ENCODE assay signal across 8 mouse cellular contexts in the genomic region with DNA sequence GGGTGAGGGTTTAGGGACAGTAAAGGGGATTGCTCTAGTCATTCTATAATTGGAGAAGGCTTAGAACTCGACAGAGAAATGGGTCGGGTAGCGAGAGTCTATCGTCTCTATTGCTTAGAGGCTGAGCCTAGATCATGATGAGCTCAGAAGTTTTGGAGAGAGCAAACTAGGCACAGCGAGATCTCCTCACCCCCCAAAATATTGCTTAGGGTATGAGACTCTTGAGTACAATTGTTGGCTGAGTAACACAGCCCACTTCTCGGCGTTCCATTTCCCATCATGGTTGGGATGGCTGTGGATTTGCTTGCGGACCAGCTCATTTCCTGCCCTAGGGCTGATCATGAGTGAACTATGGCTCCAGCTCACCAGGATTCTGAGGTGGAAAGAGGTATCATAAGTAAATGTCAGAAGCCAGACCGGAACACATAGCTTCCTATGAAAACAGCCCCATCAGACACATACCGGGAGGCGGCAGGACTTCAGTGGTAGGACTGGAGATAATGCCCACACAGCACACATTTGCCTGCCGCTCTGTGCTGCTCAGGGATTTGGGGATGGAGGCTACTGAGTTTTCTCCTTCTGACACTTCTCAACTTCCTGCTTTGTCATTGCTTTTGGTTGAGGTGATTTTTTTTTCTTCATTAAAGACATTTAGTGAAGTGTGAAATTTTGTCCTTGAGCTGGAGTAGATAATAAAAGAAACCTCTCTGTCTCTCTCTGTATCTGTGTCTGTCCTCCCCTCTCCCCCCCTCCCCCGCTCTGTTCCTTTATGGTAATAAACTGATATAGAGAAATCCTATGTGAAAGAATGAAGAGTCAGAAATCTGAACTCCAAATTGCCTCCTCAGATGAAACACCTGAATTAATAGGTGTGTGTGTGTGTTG. TPM values are rescaled to one million over a fixed set of nuclear protein-coding genes. Genes with fewer than 3 reads are reported as not detected.
DNase-seq lines count a peak whose midpoint lies in the region; ATAC-seq and TF ChIP-seq lines count a peak whose summit lies in the region.

No protein-coding gene starts in this region.

- H3K4me1 ChIP-seq in heart, embryonic 16.5 days (ENCODE audit: control insufficient read depth, insufficient read depth, low read length) = peaks cover 25% of the 10 kb centered on the region
- peaks cover 28% of the 10 kb centered on the region for H3K4me1 ChIP-seq in G1E (ENCODE audit: insufficient read depth, low read depth, low read length)
- peaks cover 22% of the 10 kb centered on the region for H3K4me1 ChIP-seq in forebrain, embryonic 12.5 days
- H3K4me1 ChIP-seq in liver, adult 2 months (ENCODE audit: control insufficient read depth, insufficient read depth, low read length) = peaks cover 6% of the 10 kb centered on the region; the same call in 1 of the 2 replicates
- H3K4me1 ChIP-seq in stomach, embryonic 16.5 days (ENCODE audit: control insufficient read depth, insufficient read depth, low read length) = peaks cover 14% of the 10 kb centered on the region

- peaks cover 7% of the 10 kb centered on the region; the same call in 1 of the 2 replicates for H3K79me2 ChIP-seq in liver, adult 2 months (ENCODE audit: control insufficient read depth, insufficient read depth, low read length)

- no peak for TF ChIP-seq POLR2A in liver, adult 2 months (IDR thresholded peaks at IDR 0.05; ENCODE audit: extremely low read depth, insufficient read depth, low read length)

- H3K4me2 ChIP-seq in heart, embryonic 16.5 days (ENCODE audit: low read depth, low read length) = peak overlapping the region; percentile 67
- peak overlapping the region; percentile 84 for H3K4me2 ChIP-seq in forebrain, embryonic 12.5 days
- peak overlapping the region; percentile 49 for H3K4me2 ChIP-seq in stomach, embryonic 16.5 days (ENCODE audit: low read depth, low read length)

- peak; percentile 29; the same call in 1 of the 2 replicates for ATAC-seq in heart, embryonic 16.5 days (replicated peaks; ENCODE audit: extremely low read depth, insufficient read depth, low FRiP score)
- ATAC-seq in G1E (ENCODE audit: extremely low read depth, insufficient number of reproducible peaks, low FRiP score, poor library complexity, severe bottlenecking) = no peak; the same call in 1 of the 2 replicates
- no peak; the same call in 1 of the 2 replicates for ATAC-seq in forebrain, embryonic 12.5 days (ENCODE audit: low FRiP score)
- no peak for ATAC-seq in stomach, embryonic 16.5 days (ENCODE audit: insufficient read depth, low FRiP score)

- WGBS in heart, embryonic 16.5 days = 10% methylated on average over 13 of the region's 13 CpGs
- 18% methylated on average over 13 of the region's 13 CpGs for WGBS in forebrain, embryonic 12.5 days
- 15% methylated on average over 13 of the region's 13 CpGs for WGBS in liver, adult 2 months
- WGBS in stomach, embryonic 16.5 days = 17% methylated on average over 13 of the region's 13 CpGs

- no peak for DNase-seq in heart, postnatal 10 days
- DNase-seq in G1E (ENCODE audit: low spot score) = no peak
- no peak for DNase-seq in liver, adult 2 months (ENCODE audit: extremely low read depth, low read depth, low spot score)
- no peak for DNase-seq in adrenal gland, postnatal 25 days
- DNase-seq in retina, embryonic 14.5 days (ENCODE audit: low spot score) = no peak

- peak overlapping the region; percentile 64 for H3K4me3 ChIP-seq in heart, embryonic 16.5 days (ENCODE audit: low read length)
- H3K4me3 ChIP-seq in G1E (ENCODE audit: low read depth, low read length) = peak overlapping the region; percentile 84
- H3K4me3 ChIP-seq in forebrain, embryonic 12.5 days (replicated peaks) = peak overlapping the region; percentile 72
- peak overlapping the region; percentile 71 for H3K4me3 ChIP-seq in liver, adult 2 months (ENCODE audit: insufficient read depth, low read depth, low read length)
- peak overlapping the region; percentile 91 for H3K4me3 ChIP-seq in stomach, embryonic 16.5 days (replicated peaks; ENCODE audit: low read length)

- H3K9ac ChIP-seq in heart, embryonic 16.5 days (ENCODE audit: low read length) = peak overlapping the region; percentile 71
- H3K9ac ChIP-seq in forebrain, embryonic 12.5 days = peak overlapping the region; percentile 82
- H3K9ac ChIP-seq in liver, adult 2 months (ENCODE audit: low read depth, low read length) = peak overlapping the region; percentile 21; the same call in 1 of the 2 replicates
- peak overlapping the region; percentile 85 for H3K9ac ChIP-seq in stomach, embryonic 16.5 days (ENCODE audit: low read length)

- H3K27ac ChIP-seq in heart, embryonic 16.5 days (ENCODE audit: low read length) = peak overlapping the region; percentile 87; the same call in 1 of the 2 replicates
- H3K27ac ChIP-seq in forebrain, embryonic 12.5 days = peak overlapping the region; percentile 83
- H3K27ac ChIP-seq in liver, adult 2 months (replicated peaks; ENCODE audit: insufficient read depth, low read depth, low read length) = no peak overlapping the region
- H3K27ac ChIP-seq in stomach, embryonic 16.5 days (ENCODE audit: low read length) = no peak overlapping the region

- no peaks in the 10 kb centered on the region for H3K9me3 ChIP-seq in heart, embryonic 16.5 days (replicated peaks; ENCODE audit: control insufficient read depth, low read length)
- no peaks in the 10 kb centered on the region for H3K9me3 ChIP-seq in G1E (replicated peaks)
- H3K9me3 ChIP-seq in forebrain, embryonic 12.5 days = no peaks in the 10 kb centered on the region
- no peaks in the 10 kb centered on the region for H3K9me3 ChIP-seq in stomach, embryonic 16.5 days (replicated peaks; ENCODE audit: control insufficient read depth, low read length)

- intact Hi-C loops in heart, postnatal 10 days (cut with DNase I) = no loop called here

- no peaks in the 10 kb centered on the region for H3K27me3 ChIP-seq in heart, embryonic 16.5 days (ENCODE audit: control insufficient read depth, insufficient read depth, low read length)
- peaks cover 37% of the 10 kb centered on the region for H3K27me3 ChIP-seq in G1E (ENCODE audit: insufficient read depth, low read length)
- H3K27me3 ChIP-seq in forebrain, embryonic 12.5 days = peaks cover 9% of the 10 kb centered on the region; the same call in 1 of the 2 replicates
- H3K27me3 ChIP-seq in liver, adult 2 months (ENCODE audit: control insufficient read depth, insufficient read depth, low read length) = no peaks in the 10 kb centered on the region
- no peaks in the 10 kb centered on the region for H3K27me3 ChIP-seq in stomach, embryonic 16.5 days (ENCODE audit: control insufficient read depth, insufficient read depth, low read length)

- H3K36me3 ChIP-seq in heart, embryonic 16.5 days (ENCODE audit: control insufficient read depth, insufficient read depth) = no peaks in the 10 kb centered on the region
- peaks cover 29% of the 10 kb centered on the region for H3K36me3 ChIP-seq in G1E (replicated peaks)
- H3K36me3 ChIP-seq in forebrain, embryonic 12.5 days (replicated peaks) = peaks cover 7% of the 10 kb centered on the region
- H3K36me3 ChIP-seq in liver, adult 2 months (ENCODE audit: control insufficient read depth, insufficient read depth, low read length) = peaks cover 1% of the 10 kb centered on the region; the same call in 1 of the 2 replicates
- peaks cover under 1% of the 10 kb centered on the region; the same call in 1 of the 2 replicates for H3K36me3 ChIP-seq in stomach, embryonic 16.5 days (ENCODE audit: control insufficient read depth, insufficient read depth, low read length)

- no peak for TF ChIP-seq CTCF in G1E (IDR thresholded peaks at IDR 0.05; ENCODE audit: low read depth, low read length)
- no peak for TF ChIP-seq CTCF in liver, adult 2 months (IDR thresholded peaks at IDR 0.05; ENCODE audit: low read depth, low read length)

RNA-seq across cellular contexts. Expression of a gene that starts 0.6 kb away (rescaled TPM):
- 0.64 and 0.77 TPM in 2 replicates for polyA plus RNA-seq in heart, embryonic 16.5 days (2015; fragmentation: Nextera tagmentation; extraction: Ambion mirVana)
- under 1 TPM; 0.14 to 0.15 TPM for total RNA-seq in heart, postnatal 10 days (2021)
- total RNA-seq in G1E (2014; fragmentation: Nextera tagmentation) = 0.87 TPM in 1 of 2 replicates, not detected in the other
- 0.23 and 0.87 TPM in 2 replicates for total RNA-seq in G1E (2017)
- polyA plus RNA-seq in G1E (2012) = 0.09 TPM in 1 of 2 replicates, not detected in the other
- 1.7 and 2.4 TPM in 2 replicates for polyA plus RNA-seq in forebrain, embryonic 12.5 days (2016; fragmentation: Nextera tagmentation; extraction: Ambion mirVana)
- 0.09 TPM in 1 of 2 replicates, not detected in the other for total RNA-seq in liver, adult 2 months (2014; rRNA removed)
- polyA plus RNA-seq in liver, adult 2 months (2012; rRNA removed) = 0.06 TPM in 1 of 2 replicates, not detected in the other
- 0.94 and 1.3 TPM in 2 replicates for polyA plus RNA-seq in stomach, embryonic 16.5 days (2015; fragmentation: Nextera tagmentation; extraction: Ambion mirVana)
- 1.0 TPM in 1 of 2 replicates, not detected in the other for total RNA-seq in adrenal gland, postnatal 25 days (2021)

RNA-seq across cellular contexts. Expression of a gene that starts 0.8 kb away (rescaled TPM):
- 114 and 115 TPM in 2 replicates for polyA plus RNA-seq in heart, embryonic 16.5 days (2015; fragmentation: Nextera tagmentation; extraction: Ambion mirVana)
- total RNA-seq in heart, postnatal 10 days (2021) = 10 to 100 TPM; 48.5 to 59.2 TPM
- 109 and 134 TPM in 2 replicates for total RNA-seq in G1E (2014; fragmentation: Nextera tagmentation)
- total RNA-seq in G1E (2017) = 171 and 175 TPM in 2 replicates
- polyA plus RNA-seq in G1E (2012) = 257 and 335 TPM in 2 replicates
- 274 and 279 TPM in 2 replicates for polyA plus RNA-seq in forebrain, embryonic 12.5 days (2016; fragmentation: Nextera tagmentation; extraction: Ambion mirVana)
- 16.2 and 24.1 TPM in 2 replicates for total RNA-seq in liver, adult 2 months (2014; rRNA removed)
- 41.5 and 53.3 TPM in 2 replicates for polyA plus RNA-seq in liver, adult 2 months (2012; rRNA removed)
- polyA plus RNA-seq in stomach, embryonic 16.5 days (2015; fragmentation: Nextera tagmentation; extraction: Ambion mirVana) = 138 and 146 TPM in 2 replicates
- 77.2 and 81.2 TPM in 2 replicates for total RNA-seq in adrenal gland, postnatal 25 days (2021)

RNA-seq across cellular contexts. Expression of a gene that starts 3.4 kb away (rescaled TPM):
- 0.09 TPM in 1 of 2 replicates, not detected in the other for polyA plus RNA-seq in heart, embryonic 16.5 days (2015; fragmentation: Nextera tagmentation; extraction: Ambion mirVana)
- total RNA-seq in heart, postnatal 10 days (2021) = not detected
- not detected in 2 replicates for total RNA-seq in G1E (2014; fragmentation: Nextera tagmentation)
- 0.16 TPM in 1 of 2 replicates, not detected in the other for total RNA-seq in G1E (2017)
- polyA plus RNA-seq in G1E (2012) = not detected in 2 replicates
- polyA plus RNA-seq in forebrain, embryonic 12.5 days (2016; fragmentation: Nextera tagmentation; extraction: Ambion mirVana) = not detected in 2 replicates
- total RNA-seq in liver, adult 2 months (2014; rRNA removed) = 0.07 TPM in 1 of 2 replicates, not detected in the other
- polyA plus RNA-seq in liver, adult 2 months (2012; rRNA removed) = not detected in 2 replicates
- 0.12 TPM in 1 of 2 replicates, not detected in the other for polyA plus RNA-seq in stomach, embryonic 16.5 days (2015; fragmentation: Nextera tagmentation; extraction: Ambion mirVana)
- total RNA-seq in adrenal gland, postnatal 25 days (2021) = not detected in 2 replicates

RNA-seq across cellular contexts. Expression of a gene that starts 19.2 kb away (rescaled TPM):
- 0.26 and 0.30 TPM in 2 replicates for polyA plus RNA-seq in heart, embryonic 16.5 days (2015; fragmentation: Nextera tagmentation; extraction: Ambion mirVana)
- total RNA-seq in heart, postnatal 10 days (2021) = under 1 TPM; 0.17 to 0.25 TPM
- not detected in 2 replicates for total RNA-seq in G1E (2014; fragmentation: Nextera tagmentation)
- 0.06 TPM in 1 of 2 replicates, not detected in the other for total RNA-seq in G1E (2017)
- polyA plus RNA-seq in G1E (2012) = not detected in 2 replicates
- polyA plus RNA-seq in forebrain, embryonic 12.5 days (2016; fragmentation: Nextera tagmentation; extraction: Ambion mirVana) = 0.09 TPM in 1 of 2 replicates, not detected in the other
- total RNA-seq in liver, adult 2 months (2014; rRNA removed) = 0.18 and 0.20 TPM in 2 replicates
- polyA plus RNA-seq in liver, adult 2 months (2012; rRNA removed) = 0.29 and 0.35 TPM in 2 replicates
- polyA plus RNA-seq in stomach, embryonic 16.5 days (2015; fragmentation: Nextera tagmentation; extraction: Ambion mirVana) = 0.74 and 0.92 TPM in 2 replicates
- 0.36 and 0.48 TPM in 2 replicates for total RNA-seq in adrenal gland, postnatal 25 days (2021)

RNA-seq across cellular contexts. Expression of a gene that starts 43.4 kb away (rescaled TPM):
- 6.6 and 7.6 TPM in 2 replicates for polyA plus RNA-seq in heart, embryonic 16.5 days (2015; fragmentation: Nextera tagmentation; extraction: Ambion mirVana)
- total RNA-seq in heart, postnatal 10 days (2021) = 1 to 10 TPM; 5.7 to 6.9 TPM
- total RNA-seq in G1E (2014; fragmentation: Nextera tagmentation) (58.4 and 76.2 TPM in 2 replicates), G1E (2017) (25.5 and 28.1 TPM in 2 replicates)
- polyA plus RNA-seq in G1E (2012) = 35.3 and 42.6 TPM in 2 replicates
- 10.8 and 13.0 TPM in 2 replicates for polyA plus RNA-seq in forebrain, embryonic 12.5 days (2016; fragmentation: Nextera tagmentation; extraction: Ambion mirVana)
- 0.09 and 0.27 TPM in 2 replicates for total RNA-seq in liver, adult 2 months (2014; rRNA removed)
- 0.05 and 0.12 TPM in 2 replicates for polyA plus RNA-seq in liver, adult 2 months (2012; rRNA removed)
- polyA plus RNA-seq in stomach, embryonic 16.5 days (2015; fragmentation: Nextera tagmentation; extraction: Ambion mirVana) = 7.3 and 8.7 TPM in 2 replicates
- 4.1 and 5.3 TPM in 2 replicates for total RNA-seq in adrenal gland, postnatal 25 days (2021)

Comparison
In these comparisons a context has a peak if more than half of its experiments do, and no peak if none do; other contexts are left out.
1. H3K27ac ChIP-seq: peak in heart, embryonic 16.5 days (single experiment) and forebrain, embryonic 12.5 days (single experiment); none in liver, adult 2 months (single experiment) and stomach, embryonic 16.5 days (single experiment).
2. H3K9ac ChIP-seq: peak in every context shown above with its lines; median percentile 85 in stomach, embryonic 16.5 days; 82 in forebrain, embryonic 12.5 days; 71 in heart, embryonic 16.5 days; 21 in liver, adult 2 months.
3. Peak in every context shown above with its lines, with median percentiles within 50 percentile points of each other: H3K4me2 ChIP-seq and H3K4me3 ChIP-seq.